Mouse (Mus musculus): ENCODE measurements around the gene Cux1.

- TF ChIP-seq GATA1 (IDR thresholded peaks at IDR 0.05; ENCODE audit: borderline replicate concordance, low read length) (no peak), FLI1 (IDR thresholded peaks at IDR 0.05; ENCODE audit: low read length) (no peak)
Measured at GRCm38 (mm10) chr5:136215211-136215610, 352.1 kb downstream of the Cux1 start.
